Mouse (Mus musculus) layer of hippocampus, postnatal 14 days (tissue): Measurements from ENCODE around the gene Sdcbp2. TPM values are rescaled to one million over a fixed set of nuclear protein-coding genes. Genes with fewer than 3 reads are reported as not detected.

Experiments used
- DNase-seq, 2 experiments: peaks; one replicate each; pipeline ENCODE4 v3.0.0; 2021 to 2022; ENCODE audit warnings: low spot score in 2 of 2, mixed read lengths in 1 of 2
- total RNA-seq, 2 experiments: library from RNA; stranded (reverse); gene quantifications; 2 replicates each; pipeline ENCODE4 v1.2.3; 2021

Gene Sdcbp2
- total RNA-seq, 2 experiments from 2014 or later, result 0.81 to 1.9 TPM

DNA sequence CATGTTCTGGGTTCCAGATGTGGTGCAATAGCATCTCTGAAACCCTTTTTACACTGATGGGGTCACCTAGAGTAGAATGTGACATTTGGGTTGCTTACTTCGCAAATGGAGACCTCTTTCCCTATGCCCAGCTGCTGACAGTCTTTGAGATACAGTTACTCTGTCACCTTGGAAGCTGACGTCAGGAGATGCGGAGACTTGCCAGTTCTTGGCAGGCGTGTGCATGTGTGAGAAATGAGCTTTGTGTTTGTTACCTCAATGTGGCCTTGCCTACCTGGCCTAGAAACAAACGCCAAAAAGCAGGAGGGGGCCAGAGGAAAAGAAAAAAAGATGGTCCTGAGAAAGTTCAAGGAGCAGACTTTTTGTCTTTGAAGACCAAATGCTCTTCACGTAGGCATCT lies 5.6 kb upstream of the Sdcbp2 start:
- no peak for DNase-seq

GRCm38 (mm10) chr2:151569452-151569851 lies 3.0 kb upstream of the Sdcbp2 start:
- no peak for DNase-seq

DNA sequence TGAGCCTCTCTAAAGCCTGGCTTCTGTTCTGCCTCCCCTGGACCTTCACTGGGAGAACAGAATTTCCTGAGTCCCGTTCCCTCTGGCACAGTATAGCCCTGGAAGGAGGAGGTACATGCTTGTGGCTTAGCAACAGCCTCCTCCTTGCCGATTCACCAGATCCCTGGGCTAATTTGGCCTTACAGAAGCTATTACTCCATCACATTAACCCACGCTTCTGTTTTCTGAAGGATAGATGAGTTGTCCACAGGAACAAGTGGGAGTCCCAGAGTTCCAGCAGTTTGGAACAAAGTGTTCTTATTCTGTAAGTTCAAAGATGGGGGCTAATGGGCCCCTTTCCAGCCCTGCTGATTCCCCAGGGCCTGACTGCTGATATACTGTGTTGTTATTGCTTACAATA lies 1.2 kb downstream of the Sdcbp2 start:
- no peak for DNase-seq

- no peak for DNase-seq
Observed at GRCm38 (mm10) chr2:151574607-151575006, 2.2 kb downstream of the Sdcbp2 start.

DNA sequence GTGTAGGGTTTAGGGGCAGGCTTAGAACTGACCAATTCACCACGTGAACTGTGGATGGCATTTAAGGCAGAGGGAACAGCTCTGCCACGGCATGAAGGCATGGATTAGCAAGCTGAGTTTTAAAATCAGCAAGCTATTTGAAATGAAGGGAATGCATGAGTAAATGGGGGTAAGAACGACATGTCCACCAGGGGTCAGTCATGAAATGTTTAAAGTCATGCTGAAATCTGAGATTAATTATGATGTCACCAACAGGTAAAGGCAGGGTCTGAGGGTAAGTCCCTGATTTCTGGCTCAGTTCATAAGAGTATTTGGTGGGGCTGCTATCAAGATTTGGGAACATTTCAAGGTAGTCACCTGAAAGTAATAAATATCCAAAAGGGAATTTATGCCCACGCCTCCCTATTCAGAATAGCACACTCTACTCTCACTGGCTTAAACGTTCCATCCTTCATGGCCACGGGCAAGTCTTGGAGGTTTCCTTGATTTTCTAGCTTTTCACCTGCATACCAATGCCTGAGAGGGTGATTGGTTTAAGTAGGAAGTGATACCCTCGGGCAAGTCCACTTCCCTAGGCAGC lies 2.8 kb downstream of the Sdcbp2 start:
- peak in 1 of 2 experiments; percentile 58 for DNase-seq

DNA sequence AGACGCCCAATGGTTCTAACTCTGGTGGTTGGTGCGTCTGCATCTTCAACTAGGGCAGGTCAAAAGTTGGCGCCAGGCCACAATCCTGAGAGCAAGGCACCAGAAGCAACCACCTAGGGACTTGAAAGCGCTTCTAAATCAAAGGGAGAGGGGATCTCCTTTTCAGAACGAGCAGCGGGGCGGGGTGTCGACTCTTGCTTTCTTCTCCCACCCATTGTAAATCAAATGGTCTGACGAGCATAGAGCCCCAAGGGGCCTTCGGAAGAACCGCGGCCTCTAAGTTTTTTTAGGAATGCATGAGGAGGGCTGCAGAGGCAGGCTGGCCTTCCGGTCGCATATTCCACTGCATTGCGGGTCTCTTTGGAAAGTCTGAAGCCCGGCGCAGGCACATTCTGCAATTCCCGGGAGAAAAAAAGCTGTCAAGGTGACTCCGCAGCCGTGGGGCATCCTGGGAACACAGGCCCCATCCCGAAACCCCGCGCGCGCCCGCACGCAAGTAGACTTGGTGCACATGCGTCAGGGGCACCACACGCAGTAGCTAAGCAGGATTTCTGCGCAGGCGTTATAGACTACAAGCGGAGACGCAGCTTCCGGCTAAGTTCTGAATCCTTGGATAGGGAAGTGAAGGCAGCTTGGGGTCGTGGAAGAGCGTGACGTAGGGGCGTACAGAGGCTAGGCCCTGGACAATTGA lies 3.4 kb downstream of the Sdcbp2 start:
- peak; percentile 86 to 94 for DNase-seq

GRCm38 (mm10) chr2:151579183-151579582 lies 6.8 kb downstream of the Sdcbp2 start:
- DNase-seq, result no peak

GRCm38 (mm10) chr2:151580945-151581344 lies 8.5 kb downstream of the Sdcbp2 start:
- no peak for DNase-seq

DNA sequence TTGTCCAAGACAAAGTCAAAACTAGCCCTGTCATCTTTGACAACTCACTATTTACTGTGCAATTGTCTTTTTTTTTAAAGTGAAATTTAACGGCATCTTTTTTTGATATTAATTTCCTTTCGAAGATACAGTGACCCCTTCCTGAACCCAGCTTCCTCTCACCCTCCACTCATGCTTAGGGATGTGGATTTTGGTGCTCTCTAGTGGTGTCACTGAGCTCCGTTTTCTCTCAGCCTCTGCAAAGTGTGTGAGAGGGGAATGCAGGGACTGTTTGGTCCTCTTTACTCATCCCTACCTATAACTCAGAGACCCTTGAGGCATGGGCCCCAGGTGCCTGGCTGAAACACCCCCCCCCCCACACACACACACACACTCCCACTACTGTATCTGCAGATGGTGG lies 13.5 kb downstream of the Sdcbp2 start:
- DNase-seq, result no peak

DNA sequence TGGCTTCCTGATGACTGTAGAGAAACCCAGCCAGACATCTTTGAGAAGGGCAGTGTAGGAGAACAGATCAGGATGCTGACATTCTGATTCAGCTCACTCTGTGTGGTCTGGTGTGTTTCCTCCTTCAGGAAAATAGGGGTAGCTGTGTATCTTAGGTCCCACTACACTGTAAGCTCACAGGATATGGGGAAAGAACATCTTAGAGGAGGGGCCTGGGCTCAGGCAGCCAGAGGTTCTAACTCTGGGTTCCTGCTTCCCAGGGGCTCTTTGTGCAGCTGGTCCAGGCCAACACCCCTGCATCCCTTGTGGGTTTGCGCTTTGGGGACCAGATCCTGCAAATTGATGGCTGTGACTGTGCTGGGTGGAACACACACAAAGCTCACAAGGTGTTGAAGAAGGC lies 14.4 kb downstream of the Sdcbp2 start:
- DNase-seq, result no peak

DNA sequence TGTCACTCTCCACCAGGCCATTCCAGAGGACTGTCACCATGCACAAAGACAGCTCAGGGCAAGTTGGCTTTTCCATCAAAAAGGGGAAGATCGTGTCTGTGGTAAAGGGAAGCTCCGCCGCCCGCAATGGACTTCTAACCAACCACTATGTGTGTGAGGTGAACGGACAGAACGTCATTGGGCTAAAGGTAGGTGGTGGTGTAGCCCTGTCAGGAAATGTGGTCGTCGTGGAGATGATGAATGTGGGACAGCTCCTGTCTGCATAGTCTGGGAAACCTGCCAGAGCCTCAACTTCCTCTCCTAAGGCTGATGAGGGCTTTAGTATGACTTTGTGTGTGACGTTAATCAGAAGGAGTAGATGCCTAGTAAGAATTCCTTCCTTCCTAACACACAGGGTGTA lies 14.9 kb downstream of the Sdcbp2 start:
- DNase-seq, result no peak

DNA sequence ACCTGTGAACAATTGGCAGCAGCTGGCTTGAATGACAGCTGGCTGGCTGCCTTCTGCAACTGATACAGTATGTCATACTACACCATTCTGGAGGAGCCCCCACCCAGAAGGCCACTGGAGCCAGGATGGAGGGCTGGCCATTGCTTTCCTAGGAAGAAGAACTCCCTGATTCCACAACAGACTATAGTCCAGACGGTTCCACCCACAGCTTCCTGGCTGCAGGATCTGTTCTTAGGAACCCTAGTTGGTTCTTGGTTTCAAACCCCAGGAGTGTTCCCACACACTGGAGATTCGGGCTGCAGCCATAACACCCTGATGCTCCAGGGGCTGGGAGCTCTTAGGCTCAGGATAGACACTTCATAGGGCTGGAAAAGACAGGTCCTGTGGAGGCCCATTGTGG lies 25.6 kb downstream of the Sdcbp2 start:
- no peak for DNase-seq

- DNase-seq, result no peak
Observed at GRCm38 (mm10) chr2:151602106-151602505, 29.7 kb downstream of the Sdcbp2 start.

GRCm38 (mm10) chr2:151603630-151604029 lies 31.2 kb downstream of the Sdcbp2 start:
- DNase-seq, result peak; percentile 41 to 73

DNA sequence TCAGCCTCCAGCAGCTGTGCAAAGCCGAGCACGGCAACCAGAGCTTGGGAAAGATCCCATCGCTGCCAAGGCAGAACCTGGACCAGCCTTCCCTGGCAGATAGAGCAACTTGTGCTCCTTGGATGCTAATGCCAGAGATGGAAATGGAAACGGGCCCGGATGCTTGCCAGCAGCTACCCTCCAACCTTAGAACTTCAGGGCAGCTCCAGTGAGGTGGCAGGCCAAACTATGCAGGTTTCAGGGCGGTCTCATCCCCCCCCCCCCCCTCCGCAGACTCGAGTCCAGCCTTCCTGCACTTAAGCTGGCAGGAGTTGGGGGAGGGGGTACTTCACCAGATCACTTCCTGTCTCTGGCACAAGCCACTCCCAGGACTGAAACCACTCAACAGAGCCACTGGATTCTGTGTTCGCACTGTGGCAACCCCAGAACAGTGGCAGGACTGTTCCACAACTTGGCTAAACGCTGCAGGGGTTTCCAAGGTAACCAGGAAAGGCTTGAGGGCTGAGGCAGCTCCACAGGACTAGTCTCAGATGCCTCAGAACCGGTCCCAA lies 33.1 kb downstream of the Sdcbp2 start:
- DNase-seq, result peak; percentile 65 to 83

- DNase-seq, result no peak
Observed at GRCm38 (mm10) chr2:151608435-151608834, 36.0 kb downstream of the Sdcbp2 start.

DNA sequence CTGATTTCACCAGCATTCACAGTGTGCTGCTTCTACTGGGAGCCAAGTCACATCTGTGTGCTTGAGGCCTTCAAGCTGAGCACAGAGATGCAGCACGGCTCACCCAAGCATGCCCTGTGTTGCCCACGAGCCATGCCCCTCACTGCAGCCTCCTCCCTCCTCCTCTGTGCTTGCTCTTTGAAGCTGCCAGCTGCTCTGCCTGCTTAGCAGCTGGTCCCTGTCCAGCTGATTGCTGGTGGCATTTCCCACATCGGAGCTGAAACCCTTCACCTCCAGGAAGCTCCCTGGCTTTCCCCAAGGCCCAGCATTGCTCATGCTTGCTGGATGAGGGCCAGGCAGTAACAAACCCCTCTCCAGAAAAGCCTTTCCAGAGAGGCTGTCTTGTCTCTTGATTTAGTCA lies 37.6 kb downstream of the Sdcbp2 start:
- no peak for DNase-seq

DNA sequence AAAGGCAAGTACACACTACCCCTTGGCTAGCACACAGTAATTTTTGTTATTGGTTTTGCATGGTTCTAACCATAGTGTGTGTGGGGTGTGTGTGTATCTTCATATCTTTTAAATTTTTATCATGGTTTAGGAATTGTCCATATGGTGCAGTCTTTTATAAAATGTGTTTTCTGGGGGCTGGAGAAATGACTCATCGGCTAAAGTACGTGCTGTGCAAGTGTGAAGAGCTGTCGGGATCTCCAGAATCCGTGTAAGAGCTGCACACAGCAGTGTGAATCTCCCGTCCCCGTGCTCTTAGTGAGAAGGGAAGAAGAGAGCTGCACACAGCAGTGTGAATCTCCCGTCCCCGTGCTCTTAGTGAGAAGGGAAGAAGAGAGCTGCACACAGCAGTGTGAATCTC lies 43.4 kb downstream of the Sdcbp2 start:
- DNase-seq, result peak in 1 of 2 experiments; percentile 66

DNA sequence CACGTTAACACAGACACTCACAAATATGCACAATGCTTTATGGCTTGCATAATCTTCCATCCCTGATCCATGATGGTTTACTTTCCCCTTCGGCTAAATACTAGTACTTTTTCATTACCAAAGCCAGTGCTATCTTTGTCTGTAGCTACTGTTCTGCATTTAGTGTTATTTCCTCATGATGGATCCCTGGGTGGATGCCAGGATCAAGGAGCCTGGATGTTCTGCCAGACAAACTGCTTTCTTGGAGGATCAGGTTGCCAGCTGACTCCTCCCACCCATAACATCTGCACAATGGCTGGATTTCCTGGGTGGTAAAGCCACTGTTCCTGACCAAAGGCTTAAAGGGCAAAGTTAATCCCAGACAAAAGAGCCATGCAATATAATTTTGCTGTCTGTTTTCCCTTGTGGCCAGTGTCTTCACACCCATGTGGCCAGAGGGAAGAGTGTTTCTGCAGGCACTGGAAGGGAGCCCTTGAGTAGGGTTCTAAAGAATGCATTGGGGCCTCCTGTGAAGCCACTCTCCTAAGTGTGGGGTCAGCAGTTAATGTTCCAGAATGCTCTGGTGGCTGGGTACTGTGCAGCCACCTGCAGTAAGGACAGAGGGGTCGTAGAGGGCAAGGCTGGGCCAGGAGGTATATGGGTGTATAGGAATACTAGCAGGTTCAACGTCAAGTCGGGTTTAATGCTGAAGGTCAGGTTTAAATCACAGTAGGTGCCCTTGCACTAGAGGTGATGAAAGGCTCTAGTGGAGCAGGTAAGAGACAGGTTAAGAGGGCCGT lies 44.3 kb downstream of the Sdcbp2 start:
- peak in 1 of 2 experiments; percentile 61 for DNase-seq

DNA sequence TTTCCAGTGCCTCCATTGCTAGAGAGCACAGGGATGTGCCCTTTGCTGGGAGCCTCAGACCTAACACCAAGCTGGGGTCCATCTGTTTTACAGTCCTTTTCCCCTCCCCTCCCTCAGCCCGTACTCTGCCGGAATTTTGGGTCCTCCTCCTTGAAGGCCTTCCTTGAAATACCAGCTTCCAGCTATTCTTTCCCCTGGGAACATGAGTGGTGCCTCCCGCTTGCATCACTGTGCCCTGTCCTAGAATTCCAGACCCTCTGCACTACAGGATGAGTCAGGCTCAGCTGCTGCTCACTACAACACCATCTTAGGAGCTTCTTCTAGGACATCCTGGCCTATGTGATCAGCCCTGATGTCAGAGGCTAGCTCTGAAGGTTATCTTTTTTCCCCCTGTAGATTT lies 51.4 kb downstream of the Sdcbp2 start:
- DNase-seq, result no peak

- DNase-seq, result no peak
Observed at GRCm38 (mm10) chr2:151626296-151626695, 53.9 kb downstream of the Sdcbp2 start.

- DNase-seq, result peak in 1 of 2 experiments; percentile 13
Observed at GRCm38 (mm10) chr2:151628011-151628410, 55.6 kb downstream of the Sdcbp2 start.
